Mouse (Mus musculus) C2C12 (cell line): ENCODE measurements around the gene 9130230L23Rik.

Source experiments
- CTCF ChIP-seq: IDR thresholded peaks from one replicate; pipeline ENCODE4 v1.5.1; 2011; ENCODE audit not compliant: control insufficient read depth, insufficient read depth, insufficient read length
- FOSL1 ChIP-seq: IDR thresholded peaks from one replicate; pipeline ENCODE4 v1.8.0; 2011; ENCODE audit warnings: mild to moderate bottlenecking, low read length; ENCODE audit not compliant: poor library complexity, insufficient read depth, severe bottlenecking
- MYOG ChIP-seq: IDR thresholded peaks from one replicate; pipeline ENCODE4 v1.6.1; 2011; ENCODE audit not compliant: control insufficient read depth, insufficient read length; ENCODE audit errors: extremely low read depth

DNA sequence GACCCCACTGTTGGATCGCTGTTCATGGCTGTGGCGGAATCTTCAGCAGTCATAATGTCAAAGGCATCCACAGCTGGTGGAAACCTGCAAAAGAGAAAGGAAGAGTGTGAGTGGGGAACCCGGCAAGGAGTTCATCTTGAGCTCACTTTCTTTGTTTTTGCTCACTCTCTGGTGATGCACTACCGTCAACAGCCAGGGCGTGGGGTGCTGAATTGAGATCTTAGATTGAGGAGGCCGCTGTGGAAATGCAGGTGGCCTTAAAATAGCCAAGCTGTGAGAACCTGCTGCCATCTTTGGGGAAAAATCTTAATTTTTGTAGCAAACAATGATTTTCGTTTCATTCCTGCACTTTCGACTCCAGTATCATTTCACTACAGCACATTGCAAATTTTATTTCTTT lies 23.1 kb upstream of the 9130230L23Rik start:
- TF ChIP-seq MYOG (no peak), CTCF (no peak), FOSL1 (no peak)
